Mouse (Mus musculus) erythroblast, embryonic 14.5 days (primary cell): Measurements from ENCODE around the gene Myrf.

ENCODE experiments used
- GATA1 ChIP-seq: IDR thresholded peaks from 2 replicates; pipeline ENCODE4 v1.6.1; 2012; ENCODE audit warnings: low read length, inconsistent platforms, mixed read lengths
- TAL1 ChIP-seq: IDR thresholded peaks from 3 replicates; pipeline ENCODE4 v1.6.1; 2012; ENCODE audit warnings: low read length, inconsistent platforms, mixed read lengths

GRCm38 (mm10) chr19:10167951-10168350 lies 72.6 kb downstream of the Myrf start:
- TF ChIP-seq TAL1 (no peak), GATA1 (no peak)
